Mouse (Mus musculus) CH12.LX (cell line): ENCODE results near the gene Capn13.

Source experiments
- CTCF ChIP-seq, 2 experiments: IDR thresholded peaks in 1 of 2; conservative IDR thresholded peaks in 1 of 2; 2 replicates each; pipeline ENCODE4 v1.5.1; 2011 to 2012; ENCODE audit warnings: low read depth in 2 of 2, low read length in 2 of 2, improper control_type of control experiment in 1 of 2, inconsistent platforms in 1 of 2, mild to moderate bottlenecking in 1 of 2, moderate library complexity in 1 of 2
- ELF1 ChIP-seq: IDR thresholded peaks from 2 replicates; pipeline ENCODE4 v1.6.1; 2014; ENCODE audit warnings: low read depth, mild to moderate bottlenecking, inconsistent platforms, low read length, improper control_type of control experiment
- EP300 ChIP-seq: IDR thresholded peaks from 2 replicates; pipeline ENCODE4 v1.6.1; 2011; ENCODE audit warnings: low read length, improper control_type of control experiment
- JUND ChIP-seq: conservative IDR thresholded peaks from 2 replicates; pipeline ENCODE4 v1.6.1; 2011; ENCODE audit warnings: low read depth, low read length, improper control_type of control experiment
- MAFK ChIP-seq: IDR thresholded peaks from 2 replicates; pipeline ENCODE4 v1.6.1; 2011; ENCODE audit warnings: low read length, improper control_type of control experiment; ENCODE audit not compliant: insufficient replicate concordance
- MAX ChIP-seq: IDR thresholded peaks from 2 replicates; pipeline ENCODE4 v1.6.1; 2011; ENCODE audit warnings: low read length, improper control_type of control experiment
- MEF2A ChIP-seq: IDR thresholded peaks from 2 replicates; pipeline ENCODE4 v1.6.1; 2014; ENCODE audit warnings: low read depth, mild to moderate bottlenecking, inconsistent platforms, low read length, improper control_type of control experiment, borderline replicate concordance
- POLR2A ChIP-seq: IDR thresholded peaks from 2 replicates; pipeline ENCODE4 v1.6.1; 2011; ENCODE audit warnings: low read depth, mild to moderate bottlenecking, improper control_type of control experiment, low read length
- SIN3A ChIP-seq: IDR thresholded peaks from 2 replicates; pipeline ENCODE4 v1.6.1; 2012; ENCODE audit warnings: low read length, improper control_type of control experiment, inconsistent platforms
- TBP ChIP-seq: conservative IDR thresholded peaks from 2 replicates; pipeline ENCODE4 v1.6.1; 2011; ENCODE audit warnings: low read depth, low read length, improper control_type of control experiment
- ZNF384 ChIP-seq: IDR thresholded peaks from 2 replicates; pipeline ENCODE4 v1.6.1; 2012; ENCODE audit warnings: low read depth, low read length, improper control_type of control experiment, inconsistent platforms

DNA sequence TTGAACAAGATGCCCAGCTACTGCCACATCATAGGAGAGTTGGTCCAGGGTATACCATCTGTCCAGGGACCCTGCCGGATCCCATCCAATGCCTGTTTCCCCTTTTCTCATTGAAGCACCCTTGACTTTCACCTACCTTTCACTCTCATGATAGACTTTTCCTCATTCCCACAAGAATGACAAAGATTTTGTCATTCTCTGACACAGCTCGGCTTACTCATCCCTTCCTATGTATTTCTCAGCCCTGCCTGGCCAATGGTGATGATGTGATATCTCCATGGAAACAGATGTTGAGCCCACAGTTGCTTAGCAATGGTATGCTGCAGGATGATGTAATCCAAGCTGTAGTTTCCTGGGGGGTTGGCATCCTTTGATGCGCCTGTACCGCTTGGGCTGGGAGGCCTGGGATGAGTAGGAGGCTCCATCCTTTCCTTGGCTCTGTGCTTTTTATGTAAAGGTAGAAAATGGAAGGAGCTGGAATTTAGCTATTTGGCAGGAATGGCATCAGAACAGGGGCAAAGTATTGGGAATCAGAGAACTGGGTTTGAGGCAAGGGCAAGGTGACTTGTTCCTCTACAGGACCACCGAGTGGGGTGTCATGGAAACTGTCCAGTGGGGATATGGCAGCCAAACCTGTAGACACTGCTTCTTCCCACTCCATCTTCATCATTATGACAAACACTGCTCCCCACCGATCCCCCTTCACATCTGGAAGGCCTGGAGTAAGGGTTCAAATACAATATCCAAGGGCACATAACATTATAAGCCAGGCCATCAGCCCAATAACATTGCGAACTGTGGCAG, 128.7 kb downstream of the Capn13 start:
- TF ChIP-seq CTCF (conservative IDR thresholded peaks at IDR 0.05 in 1 of 2, IDR thresholded peaks at IDR 0.05 in 1 of 2; ENCODE audit: low read depth in 2 of 2, low read length in 2 of 2), result no peak
- TF ChIP-seq POLR2A, result no peak
- no peak for TF ChIP-seq TBP
- no peak for TF ChIP-seq ELF1
- TF ChIP-seq EP300, result no peak
- no peak for TF ChIP-seq MEF2A
- no peak for TF ChIP-seq MAFK
- TF ChIP-seq ZNF384, result no peak
- TF ChIP-seq SIN3A, result no peak
- no peak for TF ChIP-seq MAX
- no peak for TF ChIP-seq JUND
